Mouse (Mus musculus): Measurements from ENCODE around the gene Slx1b.
A peak's percentile ranks its signal among the peaks of the same experiment; 100 is the strongest.
"Not testable (repeated sequence)": the region's sequence is repeated elsewhere in the genome, so short reads cannot be mapped to it uniquely, and the experiment has no call there.

The Slx1b gene

DNA sequence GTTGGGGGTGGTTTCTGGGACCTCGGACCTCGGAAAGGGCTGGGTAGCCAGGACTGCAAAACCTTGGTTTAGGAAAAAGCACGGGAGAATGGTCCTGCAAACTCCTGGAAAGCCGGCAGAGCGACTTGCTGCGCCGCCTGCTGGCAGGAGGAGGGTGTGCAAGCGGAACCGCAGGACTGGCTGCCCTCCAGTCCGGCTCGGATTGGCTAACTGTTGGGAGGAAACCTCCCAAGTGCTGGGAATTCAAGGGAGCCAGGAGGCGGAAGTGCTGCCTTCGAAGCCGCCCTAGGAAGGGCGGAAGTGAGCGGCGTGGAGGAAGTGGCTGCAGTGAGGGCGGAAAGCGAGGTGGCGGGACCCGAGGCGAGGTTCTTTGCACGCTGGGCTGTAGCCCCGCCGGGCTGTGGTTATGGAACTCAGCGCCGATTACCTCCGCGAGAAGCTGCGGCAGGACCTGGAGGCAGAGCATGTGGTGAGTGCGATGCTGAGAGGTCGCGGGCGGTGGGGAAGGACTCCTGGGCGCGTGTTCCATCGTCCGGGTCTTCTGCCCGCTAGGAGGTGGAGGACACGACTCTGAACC, at the start of gene Slx1b:
TSS of gene Slx1b (minus strand) at position 154 of the 577 bp plus-strand sequence.
- peak; percentile 96 for DNase-seq

DNA sequence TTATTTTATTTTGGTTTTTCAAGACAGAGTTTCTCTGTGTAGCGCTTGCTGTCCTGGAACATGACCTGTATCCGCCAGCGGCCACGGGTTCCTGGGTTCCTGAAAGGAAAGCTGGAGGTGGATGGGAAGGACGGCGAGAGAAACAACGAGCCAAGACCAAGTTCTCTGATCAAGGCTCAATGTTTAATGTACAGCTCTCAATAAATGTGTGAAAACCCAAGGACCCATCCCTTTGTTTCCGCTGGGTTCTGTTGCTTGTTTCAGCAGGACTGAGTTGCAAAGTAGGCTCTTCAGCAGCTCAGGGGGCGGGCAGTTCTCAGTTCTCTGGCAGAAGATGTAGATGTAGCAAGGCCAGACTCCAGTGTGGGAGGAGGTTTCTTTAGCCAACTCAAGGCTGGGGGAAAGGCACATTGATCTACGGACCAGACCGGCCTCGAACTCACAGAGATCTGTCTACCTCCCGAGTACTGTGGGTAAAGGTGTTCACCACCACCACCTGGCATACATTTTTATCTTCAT, 46.4 kb upstream of the Slx1b start:
- no peak for DNase-seq

DNA sequence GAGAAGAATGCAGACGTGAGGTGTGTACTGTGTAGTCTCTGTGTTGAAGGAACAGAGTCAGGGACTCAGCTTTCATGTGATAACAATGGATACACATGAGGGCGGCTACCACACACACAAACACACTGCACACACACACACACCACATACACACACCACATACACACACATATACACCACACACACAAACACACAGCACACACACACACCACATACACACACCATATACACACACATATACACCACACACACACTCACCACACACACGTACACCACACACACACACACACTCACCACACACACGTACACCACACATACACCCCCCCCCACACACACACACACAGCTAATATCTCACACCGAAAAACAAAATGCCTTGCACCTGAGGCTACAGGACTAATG, 45.9 kb upstream of the Slx1b start:
- no peak for DNase-seq

DNA sequence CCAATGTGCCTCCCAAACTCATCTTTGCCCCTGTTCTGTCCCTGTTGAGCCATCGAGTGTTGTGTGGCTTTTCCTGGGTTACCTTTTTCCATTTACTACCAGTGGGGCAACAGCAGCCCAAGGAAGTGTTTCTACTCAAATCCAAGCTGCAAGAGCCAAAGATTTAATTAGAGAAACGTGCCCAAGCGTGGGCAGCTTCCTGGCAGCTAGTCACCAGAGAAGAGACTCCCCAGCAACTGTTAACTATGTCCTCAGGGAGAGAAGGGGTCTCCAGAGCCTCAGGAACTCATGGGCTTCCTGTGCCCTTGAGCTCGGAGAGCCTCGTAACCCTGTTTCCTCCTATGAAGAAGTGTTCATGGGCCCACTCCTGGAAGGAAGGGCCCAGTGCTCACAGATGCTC, 45.4 kb upstream of the Slx1b start:
- no peak for DNase-seq

DNA sequence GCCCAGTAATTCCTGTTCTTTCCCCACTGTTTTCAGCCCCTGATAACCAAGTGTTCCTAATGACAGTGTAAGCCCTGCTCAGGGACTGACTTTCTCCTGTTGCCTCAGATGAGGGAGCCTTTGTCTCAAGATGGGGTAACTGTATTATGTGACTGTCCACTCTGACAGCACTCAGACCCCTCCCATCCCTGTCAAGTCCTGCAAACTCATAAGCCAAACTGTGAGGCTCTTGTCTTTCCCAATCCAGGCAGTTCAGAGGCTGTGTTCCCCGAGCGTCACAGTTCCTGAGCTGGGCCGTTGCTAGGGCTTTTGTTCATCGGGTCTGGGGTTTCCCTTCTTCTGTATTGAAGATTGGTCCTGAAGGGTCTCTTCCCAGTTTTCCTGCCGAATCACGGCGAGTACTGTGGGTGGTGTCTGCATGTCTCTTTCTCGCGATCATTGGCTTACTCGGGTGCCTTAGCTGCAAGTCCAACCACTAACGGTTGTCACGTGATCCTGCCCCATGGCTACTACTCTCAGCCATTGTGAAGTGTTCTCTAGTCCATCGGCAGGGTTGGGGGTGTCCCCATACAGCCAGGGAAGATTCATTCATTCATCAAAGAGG, 44.6 kb upstream of the Slx1b start:
- no peak for DNase-seq

DNA sequence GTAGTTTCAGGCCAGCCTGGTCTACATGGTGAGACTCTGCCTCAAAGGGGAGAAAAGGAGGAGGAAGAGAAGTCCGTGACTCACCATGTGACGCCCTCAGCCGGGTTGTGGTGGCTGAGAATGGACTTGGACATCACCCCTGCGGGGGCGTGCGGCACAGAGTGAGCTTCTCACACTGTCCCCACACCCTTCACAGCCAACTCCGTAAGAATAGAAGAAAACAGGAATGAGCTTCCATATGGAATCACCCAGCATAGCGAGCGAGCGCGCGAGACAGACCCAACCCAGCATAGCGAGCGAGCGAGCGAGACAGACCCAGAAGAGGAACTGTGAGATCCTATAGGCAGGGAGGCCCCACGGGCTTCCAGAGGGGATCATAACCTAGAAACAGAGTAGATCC, 44.0 kb upstream of the Slx1b start:
- no peak for DNase-seq

DNA sequence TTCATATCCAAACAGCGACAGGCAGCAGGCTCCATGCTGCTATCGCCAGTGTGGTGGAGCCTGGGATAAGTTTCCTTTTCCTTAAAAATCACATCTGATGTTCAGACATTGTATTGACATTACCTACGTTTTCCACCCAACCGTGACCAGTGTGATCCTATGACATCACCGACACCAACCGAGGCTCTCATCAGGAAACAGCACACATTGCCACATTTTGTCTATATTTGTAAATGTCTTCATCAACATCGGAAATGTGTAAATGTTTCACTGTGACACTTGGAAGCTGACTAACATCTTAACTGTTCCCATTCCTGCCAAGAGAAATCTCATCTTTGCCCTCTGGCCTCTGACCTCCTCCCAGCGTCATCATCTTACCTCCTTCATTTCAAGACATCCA, 40.5 kb upstream of the Slx1b start:
- DNase-seq: no peak

DNA sequence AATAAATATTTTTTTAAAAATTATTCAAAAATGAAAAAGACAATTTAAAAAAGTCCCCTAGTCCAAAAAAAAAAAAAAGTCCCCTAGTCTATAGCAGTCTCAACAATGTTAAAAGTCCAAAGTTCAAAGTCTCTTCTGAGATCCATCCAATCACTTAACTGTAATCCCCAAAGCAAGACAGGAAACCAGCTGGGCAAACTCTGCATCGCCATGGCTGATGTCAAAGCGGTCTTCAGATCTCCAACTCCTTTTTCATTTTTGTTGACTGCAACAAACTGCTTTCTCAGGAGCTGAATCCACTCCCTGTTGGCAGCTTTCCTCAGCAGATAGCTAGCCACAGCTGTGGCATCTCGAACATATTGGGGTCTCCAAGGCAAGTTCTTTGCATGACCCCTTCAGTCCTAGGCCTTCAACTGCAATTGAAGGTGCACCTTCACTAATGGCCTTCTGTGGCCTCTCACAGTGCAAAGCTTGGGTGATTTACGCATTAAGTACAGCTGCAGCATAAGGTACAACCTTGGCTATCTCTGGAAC, 34.7 kb upstream of the Slx1b start:
- not testable (repeated sequence) for DNase-seq

DNA sequence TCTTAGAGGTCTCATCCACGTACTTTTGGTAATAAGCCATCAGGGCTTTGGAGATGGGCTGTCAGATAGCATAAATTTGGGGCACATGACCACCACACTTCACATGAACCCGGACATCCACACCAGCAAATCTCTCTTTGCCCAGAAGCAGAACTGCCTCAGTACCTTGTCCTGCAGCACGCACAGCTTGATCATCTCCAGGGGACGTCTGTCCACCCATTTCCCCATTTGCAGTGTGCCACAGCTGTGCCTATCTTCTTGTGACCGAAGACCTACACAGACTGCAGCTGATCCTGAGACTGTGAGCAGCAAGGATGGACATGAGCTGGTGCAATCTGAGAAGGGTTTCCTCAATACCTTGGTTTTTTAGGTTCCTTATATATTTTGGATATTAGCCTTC, 30.1 kb upstream of the Slx1b start:
- DNase-seq: no peak

DNA sequence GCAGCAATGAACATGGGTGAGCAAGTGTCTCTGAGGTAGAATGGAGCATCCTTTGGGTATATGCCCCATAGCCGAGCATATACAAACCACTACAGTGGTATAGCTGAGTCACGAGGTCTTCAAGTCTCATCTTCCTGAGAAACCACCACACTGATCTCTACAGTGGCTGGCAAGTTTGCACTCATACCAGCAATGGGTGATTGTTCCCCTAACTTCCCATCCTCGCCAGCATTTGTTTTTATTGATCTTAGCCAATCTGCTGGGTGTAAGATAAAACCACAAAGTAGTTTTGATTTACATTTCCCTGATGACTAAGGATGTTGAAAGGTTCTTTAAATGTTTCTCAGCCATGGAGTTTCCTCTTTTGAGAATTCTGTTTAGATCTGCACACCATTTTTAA, 29.5 kb upstream of the Slx1b start:
- DNase-seq: no peak

DNA sequence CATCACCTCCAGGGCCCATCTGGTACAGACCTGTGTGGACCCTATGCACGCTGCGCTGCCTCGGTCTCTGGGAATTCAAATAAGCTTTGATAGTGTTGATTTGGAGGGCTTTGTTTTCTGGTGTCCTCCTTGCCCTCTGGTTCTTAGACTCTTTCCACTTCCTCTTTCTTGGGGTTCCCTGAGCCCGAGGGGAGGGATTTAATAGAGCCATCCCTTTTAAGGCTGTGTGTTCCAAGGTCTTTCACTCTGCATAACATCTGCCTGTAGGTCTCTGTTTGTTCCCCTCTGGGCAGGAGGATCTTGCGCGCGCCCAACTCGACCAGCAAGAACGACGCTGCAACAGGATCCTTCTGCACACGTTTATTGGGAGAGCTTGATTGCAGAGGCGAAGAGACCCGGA, 26.1 kb upstream of the Slx1b start:
- DNase-seq: no peak

DNA sequence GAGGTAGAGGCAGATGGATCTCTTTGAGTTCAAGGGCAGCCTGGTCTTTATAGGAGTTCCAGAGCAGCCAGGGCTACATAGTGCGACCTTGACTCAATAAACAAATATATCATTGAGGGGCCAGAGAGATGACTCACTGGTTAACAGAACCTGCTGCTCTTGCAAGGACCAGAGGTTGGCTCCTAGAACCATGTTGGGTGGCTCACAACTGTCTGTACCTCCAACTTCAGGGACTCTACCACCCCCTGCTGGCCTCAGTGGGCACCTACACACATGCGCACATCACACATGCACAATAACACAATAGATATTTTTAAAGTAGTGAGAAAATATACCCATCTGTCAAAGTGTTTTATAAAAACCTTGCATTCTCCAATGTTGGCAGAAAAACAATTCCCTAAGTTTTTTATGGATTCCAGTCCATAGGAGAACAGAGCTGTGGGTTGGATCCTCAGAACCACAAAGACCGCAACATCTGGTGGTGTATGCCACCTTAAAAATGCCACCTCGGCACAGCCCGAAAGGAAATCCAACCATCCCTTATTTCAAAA, 23.3 kb upstream of the Slx1b start:
- no peak for DNase-seq

DNA sequence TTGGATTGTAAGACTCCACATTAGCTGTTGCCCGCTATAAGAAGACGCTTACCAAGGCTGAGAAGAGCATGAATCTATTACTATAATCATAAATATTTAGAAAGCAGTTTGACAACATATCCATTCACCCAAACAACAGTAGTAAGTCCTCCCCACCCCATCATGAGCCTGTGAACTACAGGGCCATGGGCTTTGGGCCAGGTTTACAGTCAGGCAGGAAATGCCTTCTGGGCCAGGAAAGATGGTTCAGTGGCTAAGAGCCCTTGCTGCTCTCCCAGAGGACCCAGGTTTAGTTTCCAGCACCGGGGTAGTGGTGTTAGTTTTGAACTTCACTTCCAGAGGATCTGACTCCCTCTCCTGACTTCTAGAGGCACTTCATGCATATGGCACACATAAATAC, 22.0 kb upstream of the Slx1b start:
- no peak for DNase-seq

DNA sequence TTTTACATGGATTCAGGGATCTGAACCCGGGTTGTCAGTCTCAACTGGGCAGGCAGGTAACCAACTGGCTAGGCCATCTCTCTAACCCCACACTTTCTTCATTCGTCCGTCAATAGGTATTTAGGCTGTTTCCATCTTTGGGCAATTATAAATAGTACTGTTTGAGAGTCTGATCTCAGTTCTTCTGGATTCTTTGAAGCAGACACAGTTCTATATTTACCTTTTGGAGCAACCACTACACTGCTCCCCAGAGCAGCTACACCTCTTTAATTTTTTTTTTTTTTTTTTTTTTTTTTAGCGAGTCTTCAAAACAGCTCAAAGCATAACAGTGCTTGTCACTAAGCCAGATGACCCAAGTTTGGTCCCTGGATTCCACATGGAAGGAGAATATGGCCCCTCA, 20.1 kb upstream of the Slx1b start:
- DNase-seq: no peak

DNA sequence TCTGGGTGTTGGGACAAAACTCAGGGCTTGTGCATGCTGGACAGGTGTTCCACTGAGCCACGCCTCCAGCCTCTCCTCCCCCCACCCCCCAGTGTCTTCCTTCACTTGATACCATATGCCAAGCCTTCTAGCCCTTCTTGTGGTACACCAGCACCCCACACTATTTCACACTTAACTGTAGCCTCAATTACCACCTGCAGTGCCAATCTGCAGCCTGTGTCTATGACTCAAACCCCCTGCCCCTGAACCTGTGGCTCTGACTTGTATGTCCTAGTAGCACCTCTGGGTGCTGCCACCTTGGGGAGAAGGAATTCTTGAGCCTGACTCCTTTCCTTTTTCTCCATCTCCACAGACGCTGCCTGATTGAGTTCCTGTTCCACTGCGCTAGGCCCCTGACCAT, 16.3 kb upstream of the Slx1b start:
- no peak for DNase-seq

DNA sequence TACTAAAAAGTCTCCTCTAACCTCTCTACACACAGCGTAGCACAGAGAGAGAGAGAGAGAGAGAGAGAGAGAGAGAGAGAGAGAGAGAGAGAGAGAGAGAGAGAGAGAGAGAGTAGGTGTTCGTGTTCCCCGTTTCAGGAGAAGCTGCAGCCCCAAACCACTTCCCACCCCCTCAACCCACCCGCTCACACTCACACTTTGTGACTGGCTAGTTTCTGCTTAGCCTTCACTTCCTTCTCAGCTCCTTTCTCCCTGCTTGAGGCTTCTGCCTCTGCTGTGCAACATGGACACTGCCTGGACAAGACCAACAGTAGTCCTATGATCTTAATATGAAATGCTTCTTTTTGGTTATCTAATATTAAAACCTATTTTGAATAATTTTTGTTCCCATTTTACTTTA, 14.7 kb upstream of the Slx1b start:
- no peak for DNase-seq

DNA sequence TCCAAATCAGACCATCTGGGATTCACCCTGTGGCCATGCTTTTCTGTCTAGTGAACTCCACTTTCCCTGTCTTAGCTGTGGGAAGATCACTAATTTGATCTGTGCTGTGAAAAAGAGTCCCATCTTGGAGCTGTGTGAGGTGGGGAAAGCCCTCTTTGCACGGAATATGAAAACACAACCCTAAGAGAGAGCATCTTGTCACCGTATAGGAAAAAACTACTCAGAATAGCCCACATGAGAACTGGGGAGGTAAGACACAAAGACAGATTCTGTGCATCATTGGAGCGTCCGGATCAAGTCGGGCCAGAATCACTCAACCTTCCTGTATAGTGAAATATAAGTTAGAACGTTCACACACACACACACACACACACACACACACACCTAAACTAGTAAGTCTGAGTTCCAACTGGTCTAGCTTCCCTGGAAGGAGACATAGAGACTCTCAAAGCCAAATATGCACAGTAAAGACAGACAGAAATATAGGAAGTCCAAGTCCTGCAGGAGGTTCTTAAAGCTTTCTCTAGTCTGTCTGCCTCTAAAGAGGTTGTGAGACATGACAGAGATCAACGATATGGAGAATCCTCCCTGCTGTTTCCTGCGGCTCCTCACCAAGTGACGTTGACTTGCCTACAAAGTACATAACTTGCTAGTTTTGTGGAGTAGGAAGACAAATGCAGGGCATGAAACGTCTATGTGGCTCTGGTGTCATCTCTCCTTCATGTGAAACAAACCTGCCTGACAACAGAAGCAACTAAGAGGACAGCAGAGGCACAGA, 12.8 kb upstream of the Slx1b start:
- no peak for DNase-seq

DNA sequence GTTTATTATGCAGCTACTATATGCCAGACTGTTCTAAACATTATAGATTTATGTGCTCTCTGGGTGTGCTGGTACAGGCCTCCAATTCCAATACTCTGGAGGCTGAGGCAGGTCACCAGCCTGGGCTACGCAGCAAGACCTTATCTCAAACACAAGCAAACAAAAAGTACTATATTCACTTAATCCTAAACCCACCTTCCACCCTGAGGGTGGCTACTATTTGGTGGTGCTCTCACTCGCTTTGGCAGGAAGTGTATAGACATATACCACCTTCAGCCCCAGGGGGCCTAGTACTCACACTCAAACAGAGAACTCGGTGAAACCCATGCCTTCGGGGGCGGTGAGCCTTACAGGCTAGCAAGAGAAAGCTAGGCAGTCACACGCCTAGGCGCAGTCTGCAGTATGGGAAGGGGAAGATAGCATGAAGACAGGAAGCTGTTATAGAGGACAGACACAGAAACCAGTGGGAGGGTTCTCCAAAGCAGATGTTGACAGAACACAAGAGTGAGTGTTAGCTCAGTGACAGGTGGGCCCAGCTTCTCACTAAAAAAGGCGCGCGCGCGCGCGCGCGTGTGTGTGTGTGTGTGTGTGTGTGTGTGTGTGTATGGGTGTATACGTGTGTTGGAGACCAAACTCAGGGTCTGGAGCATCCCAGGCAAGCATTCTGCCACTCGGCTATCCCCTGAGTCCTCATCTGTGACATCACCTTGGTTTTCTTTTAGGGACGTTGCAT, 12.0 kb upstream of the Slx1b start, which contains the start of gene Coro1a:
TSS of gene Coro1a (minus strand) at position 346 of the 733 bp plus-strand sequence.
- DNase-seq: no peak

DNA sequence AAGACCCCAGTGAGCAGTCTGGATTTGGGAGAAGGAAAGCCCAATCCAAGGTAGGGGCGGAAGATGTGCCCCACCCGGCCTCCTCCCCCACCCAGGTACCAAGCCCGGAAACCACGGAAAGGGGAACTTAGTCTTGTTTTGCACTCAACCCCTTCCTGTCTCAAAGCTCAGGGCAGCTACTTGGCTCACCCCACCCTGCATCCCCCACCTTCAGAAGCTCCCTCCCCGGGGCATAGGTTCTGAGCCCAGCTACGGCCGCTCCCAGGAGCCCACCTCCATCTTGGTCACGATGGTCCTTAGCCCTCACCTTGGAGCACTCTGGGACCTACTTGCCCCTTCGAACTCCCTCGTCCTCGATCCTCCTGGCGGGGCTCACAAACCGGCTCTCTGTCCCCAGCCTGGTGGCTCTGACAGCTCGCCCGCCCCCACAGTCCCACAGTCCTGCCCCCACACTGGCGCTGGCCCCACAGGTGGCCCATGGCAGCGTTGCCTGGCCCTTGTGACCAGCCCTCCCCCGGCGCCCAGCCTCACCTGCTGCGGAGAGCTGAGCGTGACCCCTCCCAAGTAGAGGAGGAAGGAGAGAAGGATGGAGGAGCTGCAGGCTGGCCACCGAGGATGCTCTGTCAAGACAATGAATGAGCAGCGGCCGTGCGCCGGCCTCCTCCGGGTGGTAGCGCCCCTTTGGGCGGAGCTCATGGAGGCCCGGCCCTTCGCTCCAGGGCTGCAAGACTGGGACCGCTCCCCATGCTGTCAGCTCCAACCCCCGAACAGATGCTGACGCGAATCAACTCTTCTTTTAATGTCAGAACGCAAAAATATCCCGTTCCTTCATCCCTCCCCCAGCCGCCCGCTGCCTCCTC, 8.8 kb upstream of the Slx1b start:
- DNase-seq: no peak

DNA sequence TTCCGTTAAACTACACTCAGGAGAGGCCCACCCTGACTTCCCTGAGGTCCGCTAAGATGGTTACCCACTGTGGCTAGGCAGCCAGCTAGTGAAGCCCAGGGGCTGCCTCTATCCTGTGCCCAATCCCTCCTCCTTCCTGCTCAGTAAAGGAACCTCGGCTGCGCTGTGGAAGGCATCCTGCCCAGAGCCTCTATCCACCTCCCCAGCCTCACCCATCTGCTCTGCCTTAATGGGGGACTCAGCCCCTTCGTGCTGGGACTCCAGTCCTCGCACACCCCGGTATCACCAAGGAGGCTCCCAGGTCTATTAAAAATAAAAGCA, 8.1 kb upstream of the Slx1b start:
- no peak for DNase-seq

DNA sequence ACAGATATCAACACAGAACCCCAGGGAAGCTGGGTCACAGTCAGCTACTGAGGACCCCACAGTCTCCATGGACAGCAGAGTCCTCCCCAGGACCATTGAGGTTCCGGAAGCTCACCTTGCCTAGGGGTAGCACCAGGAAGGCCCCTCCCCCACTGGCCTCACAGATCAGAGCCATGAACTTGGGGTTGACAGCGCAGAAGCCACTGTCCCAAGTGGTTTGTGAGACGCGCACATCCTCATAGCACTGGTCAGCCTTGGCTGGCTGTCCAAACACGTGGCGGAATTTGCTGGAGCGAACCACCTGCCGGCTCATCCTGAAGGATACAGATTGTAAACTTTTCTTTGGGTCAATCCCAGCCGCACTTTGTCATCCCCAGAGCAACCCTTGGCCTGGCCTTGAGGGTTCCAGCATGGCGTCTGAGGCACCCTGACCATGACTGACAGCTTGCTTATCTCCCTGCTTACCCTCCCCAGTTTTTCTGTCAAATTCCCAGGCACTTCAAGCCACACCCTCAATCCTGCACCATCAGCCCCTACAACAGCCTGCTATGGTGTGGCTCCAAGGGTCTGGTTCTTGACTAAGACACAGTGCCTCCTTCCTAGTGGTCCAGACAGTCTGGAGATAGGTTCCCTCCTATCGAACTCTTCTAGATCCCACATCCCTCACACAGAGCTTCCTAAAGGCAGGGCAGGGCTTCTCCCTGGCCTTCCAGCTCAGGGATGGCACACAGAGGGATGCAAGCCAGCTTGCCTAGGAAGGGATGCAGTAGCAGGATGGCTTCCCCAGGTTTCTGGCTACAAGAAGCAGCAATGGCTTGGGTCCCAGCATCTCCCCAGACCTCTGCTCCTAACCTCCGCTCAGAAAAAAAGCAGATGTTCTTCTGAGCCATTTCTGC, 7.5 kb upstream of the Slx1b start:
- DNase-seq: no peak
